Mouse (Mus musculus) heart, embryonic 14.5 days (tissue): ENCODE measurements around the gene Ly6g5c. TPM values are rescaled to one million over a fixed set of nuclear protein-coding genes. Genes with fewer than 3 reads are reported as not detected.
"Not testable (repeated sequence)": the region's sequence is repeated elsewhere in the genome, so short reads cannot be mapped to it uniquely, and the experiment has no call there.

ENCODE experiments used
- ATAC-seq: fragments of 200-750 bp; cut with Nextera tagmentation; 2 replicates; pipeline ENCODE4 v1.8.0; 2017; ENCODE audit warnings: low read depth, moderate TSS enrichment; ENCODE audit not compliant: insufficient number of reproducible peaks, insufficient read depth, low FRiP score
- H3K27ac ChIP-seq, 2 experiments: fragments of 200-500 bp in 1 of 2; fragments of 300-500 bp in 1 of 2; sonication (generic) in 1 of 2; replicated peaks in 1 of 2; 2 replicates each; pipeline ENCODE4 v1.5.1; 2012 to 2014; ENCODE audit warnings: low read depth in 2 of 2, low read length in 2 of 2, control low read depth in 1 of 2, mild to moderate bottlenecking in 1 of 2, mixed read lengths in 1 of 2; ENCODE audit not compliant: control insufficient read depth in 1 of 2, insufficient read depth in 1 of 2
- H3K27me3 ChIP-seq: fragments of 300-500 bp; sonication (generic); 2 replicates; pipeline ENCODE4 v1.6.1; 2014; ENCODE audit warnings: mild to moderate bottlenecking, low read length, control low read depth; ENCODE audit not compliant: control insufficient read depth, insufficient read depth
- H3K36me3 ChIP-seq: fragments of 300-500 bp; sonication (generic); 2 replicates; pipeline ENCODE4 v1.6.1; 2014; ENCODE audit warnings: mild to moderate bottlenecking, control low read depth, low read length, mixed read lengths; ENCODE audit not compliant: control insufficient read depth, insufficient read depth
- H3K4me1 ChIP-seq, 2 experiments: fragments of 200-500 bp in 1 of 2; fragments of 300-500 bp in 1 of 2; sonication (generic) in 1 of 2; 2 replicates each; pipeline ENCODE4 v1.6.1; 2012 to 2014; ENCODE audit warnings: low read length in 2 of 2, control low read depth in 1 of 2, mixed read lengths in 1 of 2; ENCODE audit not compliant: control insufficient read depth in 2 of 2, insufficient read depth in 2 of 2
- H3K4me2 ChIP-seq: fragments of 300-500 bp; sonication (generic); 2 replicates; pipeline ENCODE4 v1.6.1; 2014; ENCODE audit warnings: mild to moderate bottlenecking, low read length
- H3K4me3 ChIP-seq, 2 experiments: fragments of 200-500 bp in 1 of 2; fragments of 300-500 bp in 1 of 2; sonication (generic) in 1 of 2; 2 replicates each; pipeline ENCODE4 v1.5.1; 2012 to 2014; ENCODE audit warnings: low read length in 2 of 2, mild to moderate bottlenecking in 2 of 2, control low read depth in 1 of 2, low read depth in 1 of 2, moderate library complexity in 1 of 2; ENCODE audit not compliant: control insufficient read depth in 1 of 2, insufficient read depth in 1 of 2
- H3K9ac ChIP-seq: fragments of 300-500 bp; sonication (generic); 2 replicates; pipeline ENCODE4 v1.6.1; 2014; ENCODE audit warnings: mild to moderate bottlenecking, low read length
- H3K9me3 ChIP-seq: fragments of 300-500 bp; sonication (generic); 2 replicates; pipeline ENCODE4 v1.6.1; 2016; ENCODE audit warnings: low read length, control low read depth; ENCODE audit not compliant: control insufficient read depth
- WGBS: fragments of 180-500 bp; shearing (Covaris S2); extraction: QIAGEN DNeasy Blood & Tissue Kit; methylation state at CpG from one replicate; pipeline ENCODE4 v1.1.7; 2014; 5-methylcytosine and 5-hydroxymethylcytosine counted together
- polyA plus RNA-seq: library from polyadenylated mRNA; unstranded; fragments of >200 nt; fragmentation: Nextera tagmentation; extraction: Ambion mirVana; gene quantifications from 2 replicates; pipeline ENCODE4 v1.2.1, GENCODE M21; 2014

The Ly6g5c gene
- polyA plus RNA-seq, 1 experiment from 2014 or later = not detected

DNA sequence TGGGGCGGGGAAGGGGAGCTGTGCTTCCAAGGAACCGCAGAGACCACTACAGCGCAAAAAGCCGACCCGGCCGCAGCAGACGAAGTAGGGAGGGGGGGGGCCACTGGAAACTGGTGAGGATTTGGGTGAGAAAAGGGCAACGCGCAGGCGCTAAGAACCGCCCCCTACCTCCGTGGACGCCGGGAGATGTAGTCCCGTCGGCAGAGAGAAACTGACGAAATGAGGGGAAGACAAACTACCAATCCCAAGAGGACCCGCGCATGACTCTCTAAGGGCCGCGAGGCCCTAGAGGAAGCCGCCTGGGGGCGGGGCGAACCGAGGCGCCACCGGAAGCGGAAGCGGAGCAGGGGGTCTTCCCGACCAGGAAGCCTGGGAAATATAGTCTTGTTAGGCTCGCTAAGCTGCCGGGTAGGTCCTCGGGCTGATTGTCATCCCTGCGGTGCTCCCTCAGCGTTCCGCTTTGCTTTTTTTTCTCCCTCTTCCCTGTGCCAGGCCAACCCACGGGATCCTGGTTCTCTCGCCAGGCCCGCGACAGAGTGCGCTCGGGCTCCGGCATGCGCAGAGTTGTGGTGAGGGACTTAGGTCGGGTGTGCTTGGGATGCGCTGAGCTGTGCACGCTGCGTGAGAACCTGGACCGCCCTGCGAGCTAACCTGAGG is 13.2 kb downstream of the Ly6g5c start, which contains the start of gene Gpank1:
TSS of gene Gpank1 (plus strand) at position 313 of the 657 bp plus-strand sequence.
- Histone ChIP-seq H3K27me3 (no peaks in the 10 kb centered on the region), H3K4me1 (peaks cover 4 to 23% of the 10 kb centered on the region in 2 experiments), H3K36me3 (peaks cover 54% of the 10 kb centered on the region), H3K4me2 (peak within 1 kb of the TSS; percentile 96), H3K9ac (peak within 1 kb of the TSS; percentile 98), H3K4me3 (peak within 1 kb of the TSS; percentile 77 to 94), H3K27ac (peak within 1 kb of the TSS; percentile 80 to 83), H3K9me3 (no peaks in the 10 kb centered on the region)
- WGBS = under 1% methylated on average over 48 of the region's 50 CpGs
- ATAC-seq = peak; percentile 92

DNA sequence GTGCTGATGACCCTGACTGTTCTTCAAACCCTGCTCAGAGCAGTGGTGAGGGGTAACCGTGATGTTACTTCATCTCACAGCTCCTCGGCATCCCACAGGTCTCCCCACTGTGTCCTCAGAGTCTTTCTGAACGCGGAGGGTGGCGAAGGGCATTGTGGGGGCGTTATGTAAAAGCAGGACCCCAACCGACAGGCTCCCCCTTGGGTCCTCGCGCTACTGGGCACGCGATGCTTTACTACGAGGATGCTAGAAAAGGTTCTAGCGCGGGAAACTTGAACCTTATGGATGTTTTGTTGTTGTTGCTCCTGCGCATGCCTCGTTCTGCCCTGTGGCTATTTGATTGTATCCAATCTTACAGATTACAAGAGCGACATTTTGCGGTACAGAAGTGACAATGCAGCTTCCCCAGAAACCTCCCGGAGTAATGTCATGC is 13.8 kb downstream of the Ly6g5c start, which contains the start of gene Csnk2b:
TSS of gene Csnk2b (minus strand) at position 183 of the 433 bp plus-strand sequence.
- WGBS = under 1% methylated on average over 19 of the region's 19 CpGs
- no peak for ATAC-seq
- peaks cover 4 to 23% of the 10 kb centered on the region in 2 experiments for H3K4me1 ChIP-seq
- peak within 1 kb of the TSS; percentile 96 for H3K4me2 ChIP-seq
- H3K4me3 ChIP-seq = peak within 1 kb of the TSS; percentile 77 to 94
- H3K9me3 ChIP-seq = no peaks in the 10 kb centered on the region
- peak within 1 kb of the TSS; percentile 80 to 83 for H3K27ac ChIP-seq
- H3K27me3 ChIP-seq = no peaks in the 10 kb centered on the region
- H3K9ac ChIP-seq = peak within 1 kb of the TSS; percentile 98
- H3K36me3 ChIP-seq = peaks cover 47% of the 10 kb centered on the region

GRCm38 (mm10) chr17:35123287-35123686 is 15.2 kb downstream of the Ly6g5c start:
- H3K4me2 ChIP-seq, H3K9me3 ChIP-seq, H3K27me3 ChIP-seq, ATAC-seq, H3K27ac ChIP-seq, H3K9ac ChIP-seq, H3K4me3 ChIP-seq: not testable (repeated sequence)
- 89% methylated on average over 9 of the region's 9 CpGs for WGBS
- Histone ChIP-seq H3K36me3 (peaks cover 38% of the 10 kb centered on the region), H3K4me1 (peaks cover 11 to 23% of the 10 kb centered on the region in 2 experiments)

DNA sequence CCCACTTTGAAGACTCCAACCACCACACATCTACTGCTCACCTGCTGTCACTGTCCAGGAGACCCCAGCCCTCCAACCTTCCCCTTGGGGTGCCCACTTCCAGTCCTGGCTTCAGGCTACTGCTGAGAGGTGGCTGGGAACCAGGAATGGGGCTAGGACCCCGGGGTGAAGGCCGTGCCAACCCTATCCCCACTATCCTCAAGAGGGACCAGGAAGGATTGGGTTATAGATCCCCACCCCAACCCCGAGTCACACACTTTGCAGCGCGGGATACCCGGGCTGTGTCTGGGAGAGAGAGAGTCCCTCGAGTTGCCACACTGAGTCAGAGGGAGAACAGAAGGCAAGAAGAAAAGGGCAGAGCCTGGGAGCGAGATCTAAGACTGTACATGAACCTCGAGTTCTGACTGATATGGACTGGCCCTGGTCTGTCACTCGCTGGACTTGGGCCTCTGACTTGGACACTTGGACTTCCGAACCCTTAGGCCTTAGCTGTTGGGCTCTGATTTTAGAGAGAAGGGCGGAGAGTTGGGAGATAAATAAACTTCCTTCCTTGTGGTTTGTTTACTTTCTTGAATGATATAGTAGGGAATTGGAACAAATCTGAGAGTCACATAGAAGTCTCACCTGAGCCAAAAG is 16.3 kb downstream of the Ly6g5c start:
- not testable (repeated sequence) for H3K4me3 ChIP-seq, H3K27me3 ChIP-seq, H3K9me3 ChIP-seq, H3K9ac ChIP-seq, H3K4me2 ChIP-seq, ATAC-seq, H3K27ac ChIP-seq
- Histone ChIP-seq H3K36me3 (peaks cover 33% of the 10 kb centered on the region), H3K4me1 (peaks cover 11 to 23% of the 10 kb centered on the region in 2 experiments)
- 94% methylated on average over 12 of the region's 12 CpGs for WGBS

DNA sequence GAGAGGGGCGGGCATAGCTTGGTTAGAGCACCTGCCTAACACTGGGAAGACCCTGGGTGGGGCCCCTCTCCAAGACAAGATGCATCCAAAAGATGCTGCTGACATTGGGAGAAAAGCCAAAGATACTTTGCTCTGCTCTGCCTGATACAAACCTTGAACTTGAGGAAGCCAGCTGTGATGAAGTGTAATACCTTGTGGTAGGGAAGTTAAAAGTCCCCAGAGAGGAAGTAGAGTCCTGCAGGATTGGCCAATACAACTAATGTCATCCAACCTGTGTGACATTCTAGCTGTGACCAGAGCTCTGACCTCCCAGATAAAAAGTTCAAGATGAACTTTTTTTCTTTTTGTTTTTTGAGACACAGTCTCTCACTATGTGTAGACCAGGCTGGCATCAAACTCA is 17.0 kb downstream of the Ly6g5c start:
- Histone ChIP-seq H3K27me3 (no peaks in the 10 kb centered on the region), H3K27ac (no peak overlapping the region), H3K4me2 (peak overlapping the region; percentile 76), H3K36me3 (peaks cover 34% of the 10 kb centered on the region), H3K9me3 (no peaks in the 10 kb centered on the region), H3K9ac (peak overlapping the region; percentile 84), H3K4me1 (peaks cover 11 to 19% of the 10 kb centered on the region in 2 experiments), H3K4me3 (no peak overlapping the region)
- WGBS = 94% methylated on average over 1 of the region's 1 CpGs
- no peak for ATAC-seq

GRCm38 (mm10) chr17:35125578-35125977 is 17.5 kb downstream of the Ly6g5c start:
- Histone ChIP-seq H3K9me3 (no peaks in the 10 kb centered on the region), H3K4me1 (peaks cover 9 to 14% of the 10 kb centered on the region in 2 experiments), H3K27me3 (no peaks in the 10 kb centered on the region), H3K4me3 (peak overlapping the region; percentile 65 to 78), H3K36me3 (peaks cover 39% of the 10 kb centered on the region), H3K9ac (peak overlapping the region; percentile 84), H3K4me2 (peak overlapping the region; percentile 76), H3K27ac (peak overlapping the region in 1 of 2 experiments; percentile 83; a peak in 2 of 4 replicates)
- 21% methylated on average over 6 of the region's 6 CpGs for WGBS
- no peak for ATAC-seq

DNA sequence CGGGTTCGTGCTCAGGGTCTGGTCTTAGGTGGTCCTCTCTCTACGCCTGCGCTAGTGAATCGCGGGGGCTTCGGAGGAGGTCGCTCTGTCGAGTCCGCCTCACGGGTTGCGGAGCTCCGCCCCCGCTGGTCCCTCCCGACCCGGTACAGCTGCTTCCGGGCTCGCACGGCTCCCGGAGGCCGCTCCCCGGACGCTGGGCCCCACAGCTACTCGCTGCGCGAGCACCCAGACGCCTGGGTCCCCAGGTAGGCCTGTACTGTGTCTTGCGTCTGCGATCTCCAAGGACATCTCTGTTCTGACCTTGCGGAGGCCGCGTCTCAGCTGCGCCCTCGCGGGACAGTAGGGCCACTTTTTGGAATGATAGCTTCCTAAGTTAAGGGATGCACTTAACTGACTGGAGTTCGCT is 18.1 kb downstream of the Ly6g5c start, which contains the start of gene D17H6S53E:
TSS of gene D17H6S53E (plus strand) at position 168 of the 406 bp plus-strand sequence.
- Histone ChIP-seq H3K27me3 (no peaks in the 10 kb centered on the region), H3K4me2 (peak within 1 kb of the TSS; percentile 76), H3K9ac (peak within 1 kb of the TSS; percentile 84), H3K36me3 (peaks cover 39% of the 10 kb centered on the region), H3K4me1 (peaks cover 9 to 13% of the 10 kb centered on the region in 2 experiments), H3K9me3 (no peaks in the 10 kb centered on the region), H3K27ac (peak within 1 kb of the TSS; percentile 82 to 83), H3K4me3 (peak within 1 kb of the TSS; percentile 65 to 78)
- WGBS = 0% methylated on average over 36 of the region's 36 CpGs
- peak; percentile 54 for ATAC-seq
